Comparison of ENCODE assay signal across 17 mouse cellular contexts in the genomic region with DNA sequence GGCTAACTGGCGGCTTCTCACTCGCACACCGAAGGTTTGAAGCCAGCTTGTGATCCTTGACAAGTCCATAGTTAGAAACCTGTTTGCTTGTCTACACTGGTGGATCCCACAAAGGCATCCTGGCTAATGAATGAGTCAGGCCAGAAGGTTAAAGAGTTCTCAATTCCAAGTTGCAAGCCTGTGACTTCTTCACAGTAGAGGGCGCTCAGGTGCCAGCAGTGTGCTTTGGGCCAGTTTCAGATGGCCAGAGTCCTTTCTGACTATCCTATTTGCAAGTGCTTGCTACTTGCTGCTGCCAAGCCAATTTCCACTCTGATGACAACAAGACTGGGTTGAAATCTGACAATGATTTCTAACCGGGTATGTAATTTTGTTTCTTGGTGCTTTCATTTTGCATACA. TPM values are rescaled to one million over a fixed set of nuclear protein-coding genes. Genes with fewer than 3 reads are reported as not detected.
"Had no signal": no experiment of that assay in that cellular context is flagged by ENCODE, and none has a peak within 500 bp of the region (broad histone marks: within the 10 kb centered on the region; RNA-seq: fewer than 3 reads in every experiment).

No protein-coding gene starts in this region.

RNA-seq across cellular contexts. Expression of gene Tcstv1, which starts 4.0 kb away (rescaled TPM):
- total RNA-seq: gastrocnemius, adult 2 months; gastrocnemius, postnatal 10 days; gastrocnemius, postnatal 25 days; gastrocnemius, postnatal 4 days; heart, adult 2 months; heart, postnatal 14 days; heart, postnatal 36 days; layer of hippocampus, adult 18-20 months; layer of hippocampus, adult 8-10 months; layer of hippocampus, postnatal 14 days; layer of hippocampus, postnatal 36 days; left cerebral cortex, adult 18-20 months; left cerebral cortex, adult 8-10 months; left cerebral cortex, postnatal 10 days; left cerebral cortex, postnatal 25 days; left cerebral cortex, postnatal 4 days; liver, adult 2 months had no signal

RNA-seq across cellular contexts. Expression of gene Gm21761, which starts 30.5 kb away (rescaled TPM):
- total RNA-seq: gastrocnemius, adult 2 months; gastrocnemius, postnatal 10 days; gastrocnemius, postnatal 25 days; gastrocnemius, postnatal 4 days; heart, adult 2 months; heart, postnatal 14 days; heart, postnatal 36 days; layer of hippocampus, adult 18-20 months; layer of hippocampus, adult 8-10 months; layer of hippocampus, postnatal 14 days; layer of hippocampus, postnatal 36 days; left cerebral cortex, adult 18-20 months; left cerebral cortex, adult 8-10 months; left cerebral cortex, postnatal 10 days; left cerebral cortex, postnatal 25 days; left cerebral cortex, postnatal 4 days; liver, adult 2 months had no signal

RNA-seq across cellular contexts. Expression of gene B020031M17Rik, which starts 52.1 kb away (rescaled TPM):
- total RNA-seq: gastrocnemius, adult 2 months; gastrocnemius, postnatal 10 days; gastrocnemius, postnatal 25 days; gastrocnemius, postnatal 4 days; heart, adult 2 months; heart, postnatal 14 days; heart, postnatal 36 days; layer of hippocampus, adult 18-20 months; layer of hippocampus, adult 8-10 months; layer of hippocampus, postnatal 14 days; layer of hippocampus, postnatal 36 days; left cerebral cortex, adult 18-20 months; left cerebral cortex, adult 8-10 months; left cerebral cortex, postnatal 10 days; left cerebral cortex, postnatal 25 days; left cerebral cortex, postnatal 4 days; liver, adult 2 months had no signal
